Mouse (Mus musculus) MEL (cell line): ENCODE data around the gene Gm20695. TPM values are rescaled to one million over a fixed set of nuclear protein-coding genes. Genes with fewer than 3 reads are reported as not detected.

Experiments
- DNase-seq: peaks from one replicate; pipeline ENCODE4 v3.0.0; 2011; ENCODE audit warnings: low read depth, low spot score
- H3K27ac ChIP-seq: 2 replicates; pipeline ENCODE4 v1.5.1; 2012; ENCODE audit warnings: low read depth, mild to moderate bottlenecking, control low read depth, low read length, moderate library complexity; ENCODE audit not compliant: control insufficient read depth
- H3K27me3 ChIP-seq, 2 experiments: fragments of 150-350 bp in 1 of 2; sonication (generic) in 1 of 2; 2 replicates each; pipeline ENCODE4 v1.6.1; 2012; ENCODE audit warnings: low read length in 2 of 2, mild to moderate bottlenecking in 2 of 2, improper control_type of control experiment in 1 of 2, moderate library complexity in 1 of 2; ENCODE audit not compliant: insufficient read depth in 2 of 2, control insufficient read depth in 1 of 2
- H3K36me3 ChIP-seq, 2 experiments: 2 replicates each; pipeline ENCODE4 v1.6.1; 2012 to 2014; ENCODE audit warnings: low read length in 2 of 2, improper control_type of control experiment in 1 of 2, inconsistent platforms in 1 of 2, mild to moderate bottlenecking in 1 of 2; ENCODE audit not compliant: insufficient read depth in 2 of 2, control insufficient read depth in 1 of 2
- H3K4me1 ChIP-seq, 2 experiments: fragments of 150-350 bp in 1 of 2; sonication (generic) in 1 of 2; 2 replicates each; pipeline ENCODE4 v1.6.1; 2012; ENCODE audit warnings: low read length in 2 of 2, improper control_type of control experiment in 1 of 2, mild to moderate bottlenecking in 1 of 2; ENCODE audit not compliant: insufficient read depth in 2 of 2, control insufficient read depth in 1 of 2
- H3K4me3 ChIP-seq, 2 experiments: fragments of 150-350 bp in 1 of 2; sonication (generic) in 1 of 2; 2 replicates each; pipeline ENCODE4 v1.5.1; 2012; ENCODE audit warnings: low read depth in 2 of 2, low read length in 2 of 2, mild to moderate bottlenecking in 2 of 2, moderate library complexity in 2 of 2, control low read depth in 1 of 2, improper control_type of control experiment in 1 of 2; ENCODE audit not compliant: control insufficient read depth in 1 of 2, insufficient read depth in 1 of 2
- H3K79me2 ChIP-seq: 2 replicates; pipeline ENCODE4 v1.6.1; 2012; ENCODE audit warnings: mild to moderate bottlenecking, low read length, moderate library complexity; ENCODE audit not compliant: control insufficient read depth, poor library complexity, insufficient read depth
- H3K9ac ChIP-seq: 2 replicates; pipeline ENCODE4 v1.6.1; 2012; ENCODE audit warnings: low read depth, mild to moderate bottlenecking, control low read depth, low read length, moderate library complexity; ENCODE audit not compliant: control insufficient read depth, poor library complexity, severe bottlenecking
- H3K9me3 ChIP-seq: fragments of 150-350 bp; sonication (generic); replicated peaks from 2 replicates; pipeline ENCODE4 v1.6.1; 2012; ENCODE audit warnings: mild to moderate bottlenecking, low read length, improper control_type of control experiment, moderate library complexity; ENCODE audit not compliant: insufficient read depth
- BHLHE40 ChIP-seq: IDR thresholded peaks from 2 replicates; pipeline ENCODE4 v1.6.1; 2012; ENCODE audit warnings: low read depth, mild to moderate bottlenecking, inconsistent platforms, low read length, improper control_type of control experiment, borderline replicate concordance
- CHD1 ChIP-seq: IDR thresholded peaks from 2 replicates; pipeline ENCODE4 v1.6.1; 2012; ENCODE audit warnings: low read depth, mild to moderate bottlenecking, inconsistent platforms, low read length, improper control_type of control experiment
- CHD2 ChIP-seq: IDR thresholded peaks from 2 replicates; pipeline ENCODE4 v1.6.1; 2011; ENCODE audit warnings: low read length, improper control_type of control experiment
- CTCF ChIP-seq, 3 experiments: IDR thresholded peaks in 2 of 3; conservative IDR thresholded peaks in 1 of 3; 2 replicates each; pipeline ENCODE4 v1.5.1; 2011 to 2012; ENCODE audit warnings: low read length in 3 of 3, low read depth in 2 of 3, mild to moderate bottlenecking in 2 of 3, improper control_type of control experiment in 1 of 3, inconsistent platforms in 1 of 3, mixed read lengths in 1 of 3, moderate library complexity in 1 of 3; ENCODE audit not compliant: control insufficient read depth in 1 of 3, insufficient read depth in 1 of 3, poor library complexity in 1 of 3, severe bottlenecking in 1 of 3
- E2F4 ChIP-seq: IDR thresholded peaks from 2 replicates; pipeline ENCODE4 v1.6.1; 2011; ENCODE audit warnings: low read depth, low read length, improper control_type of control experiment, borderline replicate concordance
- ELF1 ChIP-seq: IDR thresholded peaks from 2 replicates; pipeline ENCODE4 v1.6.1; 2014; ENCODE audit warnings: low read depth, mild to moderate bottlenecking, inconsistent platforms, low read length, improper control_type of control experiment, moderate library complexity
- EP300 ChIP-seq, 2 experiments: IDR thresholded peaks; 2 replicates each; pipeline ENCODE4 v1.6.1; 2011; ENCODE audit warnings: improper control_type of control experiment in 2 of 2, low read length in 2 of 2, low read depth in 1 of 2, mild to moderate bottlenecking in 1 of 2
- GABPA ChIP-seq: IDR thresholded peaks from 2 replicates; pipeline ENCODE4 v1.6.1; 2012; ENCODE audit warnings: low read depth, mild to moderate bottlenecking, inconsistent platforms, low read length, improper control_type of control experiment, moderate library complexity
- GATA1 ChIP-seq: IDR thresholded peaks from 2 replicates; pipeline ENCODE4 v1.6.1; 2011; ENCODE audit warnings: low read depth, low read length, improper control_type of control experiment
- HCFC1 ChIP-seq: IDR thresholded peaks from 2 replicates; pipeline ENCODE4 v1.6.1; 2012; ENCODE audit warnings: low read depth, mild to moderate bottlenecking, inconsistent platforms, low read length, improper control_type of control experiment, moderate library complexity
- JUND ChIP-seq: IDR thresholded peaks from 2 replicates; pipeline ENCODE4 v1.6.1; 2011; ENCODE audit warnings: low read depth, mild to moderate bottlenecking, improper control_type of control experiment, low read length
- MAFK ChIP-seq: IDR thresholded peaks from 2 replicates; pipeline ENCODE4 v1.6.1; 2011; ENCODE audit warnings: low read depth, mild to moderate bottlenecking, low read length, improper control_type of control experiment, borderline replicate concordance
- MEF2A ChIP-seq: IDR thresholded peaks from 2 replicates; pipeline ENCODE4 v1.6.1; 2014; ENCODE audit warnings: low read depth, mild to moderate bottlenecking, inconsistent platforms, low read length, improper control_type of control experiment; ENCODE audit not compliant: poor library complexity, insufficient replicate concordance, severe bottlenecking; ENCODE audit errors: extremely low read depth
- MXI1 ChIP-seq: IDR thresholded peaks from 2 replicates; pipeline ENCODE4 v1.6.1; 2011; ENCODE audit warnings: mild to moderate bottlenecking, low read depth, low read length, improper control_type of control experiment
- MYC ChIP-seq: IDR thresholded peaks from 2 replicates; pipeline ENCODE4 v1.6.1; 2011; ENCODE audit warnings: low read depth, mild to moderate bottlenecking, low read length, improper control_type of control experiment, moderate library complexity
- NELFE ChIP-seq: IDR thresholded peaks from 2 replicates; pipeline ENCODE4 v1.6.1; 2011; ENCODE audit warnings: low read depth, low read length, improper control_type of control experiment
- NRF1 ChIP-seq: IDR thresholded peaks from 2 replicates; pipeline ENCODE4 v1.6.1; 2014; ENCODE audit warnings: low read depth, mild to moderate bottlenecking, inconsistent platforms, low read length, improper control_type of control experiment, moderate library complexity; ENCODE audit not compliant: poor library complexity, insufficient read depth, severe bottlenecking
- POLR2A ChIP-seq, 2 experiments: IDR thresholded peaks; 2 replicates each; pipeline ENCODE4 v1.6.1; 2011 to 2012; ENCODE audit warnings: low read length in 2 of 2, mild to moderate bottlenecking in 2 of 2, control low read depth in 1 of 2, improper control_type of control experiment in 1 of 2, low read depth in 1 of 2, moderate library complexity in 1 of 2; ENCODE audit not compliant: control insufficient read depth in 1 of 2, insufficient read depth in 1 of 2, poor library complexity in 1 of 2
- POLR2AphosphoS2 ChIP-seq: IDR thresholded peaks from 2 replicates; pipeline ENCODE4 v1.6.1; 2011; ENCODE audit warnings: low read length, improper control_type of control experiment
- POLR2AphosphoS5 ChIP-seq: IDR thresholded peaks from 2 replicates; pipeline ENCODE4 v1.6.1; 2012; ENCODE audit warnings: low read depth, borderline replicate concordance, mild to moderate bottlenecking, inconsistent platforms, low read length, moderate library complexity, mixed read lengths
- SMC3 ChIP-seq: IDR thresholded peaks from 2 replicates; pipeline ENCODE4 v1.6.1; 2011; ENCODE audit warnings: low read depth, low read length, improper control_type of control experiment
- TCF12 ChIP-seq: IDR thresholded peaks from 2 replicates; pipeline ENCODE4 v1.6.1; 2014; ENCODE audit warnings: low read depth, mild to moderate bottlenecking, inconsistent platforms, low read length, improper control_type of control experiment, moderate library complexity
- UBTF ChIP-seq: IDR thresholded peaks from 2 replicates; pipeline ENCODE4 v1.6.1; 2012; ENCODE audit warnings: low read depth, mild to moderate bottlenecking, inconsistent platforms, low read length, improper control_type of control experiment, moderate library complexity, borderline replicate concordance; ENCODE audit not compliant: insufficient read depth
- USF1 ChIP-seq: IDR thresholded peaks from 2 replicates; pipeline ENCODE4 v1.6.1; 2014; ENCODE audit warnings: low read depth, mild to moderate bottlenecking, inconsistent platforms, low read length, improper control_type of control experiment, moderate library complexity
- ZC3H11A ChIP-seq: IDR thresholded peaks from 2 replicates; pipeline ENCODE4 v1.6.1; 2012; ENCODE audit warnings: low read depth, mild to moderate bottlenecking, inconsistent platforms, low read length, improper control_type of control experiment
- ZMIZ1 ChIP-seq: IDR thresholded peaks from 2 replicates; pipeline ENCODE4 v1.6.1; 2012; ENCODE audit warnings: low read depth, mild to moderate bottlenecking, inconsistent platforms, low read length, improper control_type of control experiment, moderate library complexity
- ZNF384 ChIP-seq: IDR thresholded peaks from 2 replicates; pipeline ENCODE4 v1.6.1; 2012; ENCODE audit warnings: low read depth, mild to moderate bottlenecking, inconsistent platforms, low read length, improper control_type of control experiment
- polyA plus RNA-seq, 2 experiments: library from polyadenylated mRNA; stranded (reverse) in 1 of 2; unstranded in 1 of 2; fragments of >175 nt in 1 of 2; fragments of >200 nt in 1 of 2; gene quantifications; 2 replicates each; pipeline versions ENCODE4 v1.2.1 to v1.2.4; 2012; ENCODE audit warnings: low replicate concordance in 2 of 2, low read depth in 1 of 2; ENCODE audit not compliant: insufficient read length in 2 of 2, insufficient read depth in 1 of 2, missing spikeins in 1 of 2
- total RNA-seq: library from RNA; depleted of rRNA; stranded (reverse); fragments of 300-350 nt; gene quantifications from 2 replicates; pipeline ENCODE4 v1.2.3, GENCODE M21; 2012

Gene Gm20695
- total and polyA plus RNA-seq, 3 experiments = 0.62 TPM; not detected in 2

DNA sequence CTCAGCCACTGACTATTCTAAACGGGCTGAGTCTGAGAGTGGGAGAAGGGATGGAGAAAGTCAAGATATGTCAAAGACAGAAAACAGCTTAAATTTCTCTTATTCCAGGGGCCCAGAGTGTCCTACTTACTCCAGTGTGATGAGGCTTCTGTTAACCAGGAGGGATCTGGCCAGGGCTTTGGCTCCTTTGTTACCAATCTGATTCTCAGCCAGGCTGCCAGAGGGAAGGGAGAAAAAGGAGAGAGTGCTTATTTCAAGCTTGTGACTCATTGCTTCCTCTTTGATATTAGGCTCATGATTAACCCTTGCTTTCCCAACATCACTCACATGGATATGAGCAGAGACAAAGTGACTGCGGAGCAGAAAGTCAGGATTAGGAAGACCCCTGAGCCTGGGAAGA, 74.8 kb downstream of the Gm20695 start:
- Histone ChIP-seq H3K4me3 (no peak overlapping the region), H3K36me3 (no peaks in the 10 kb centered on the region; a peak in 1 of 4 replicates), H3K27ac (no peak overlapping the region), H3K9me3 (no peaks in the 10 kb centered on the region), H3K79me2 (no peaks in the 10 kb centered on the region), H3K27me3 (no peaks in the 10 kb centered on the region), H3K4me1 (0 out of 4 replicates have a peak, but pooled peaks cover 0 to 3% of the 10 kb centered on the region in 2 experiments)
- DNase-seq = peak; percentile 47
- no peak for TF ChIP-seq CTCF (IDR thresholded peaks at IDR 0.05 in 2 of 3, conservative IDR thresholded peaks at IDR 0.05 in 1 of 3; ENCODE audit: control insufficient read depth in 1 of 3, insufficient read depth in 1 of 3, low read depth in 2 of 3, low read length in 3 of 3, poor library complexity in 1 of 3, severe bottlenecking in 1 of 3)
- TF ChIP-seq JUND = 0 out of 2 replicates have a peak, but pooled peaks have one; percentile 34
- TF ChIP-seq, all 39 proteins: peak for 1
- H3K9ac ChIP-seq = no peak overlapping the region

DNA sequence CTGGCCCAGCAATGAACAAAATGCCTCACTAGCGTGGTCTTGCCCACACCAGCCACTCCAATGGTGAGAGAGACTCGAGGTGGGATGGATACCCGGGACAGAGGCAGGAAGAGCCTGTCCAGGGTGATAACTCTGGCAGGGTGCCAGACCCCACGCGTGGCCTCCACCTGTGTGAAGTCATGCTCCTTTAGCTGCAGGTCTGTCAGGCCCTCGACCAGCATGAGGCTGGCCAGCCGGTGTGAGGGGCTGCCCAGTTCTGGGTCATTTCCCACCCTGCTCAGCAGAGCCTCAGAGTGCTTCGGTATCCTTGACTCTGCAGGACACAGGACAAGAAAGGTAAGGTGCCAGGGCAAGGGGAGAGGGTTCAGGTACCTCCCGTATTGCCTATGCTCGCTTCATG, 80.5 kb downstream of the Gm20695 start:
- Histone ChIP-seq H3K27me3 (no peaks in the 10 kb centered on the region), H3K79me2 (no peaks in the 10 kb centered on the region), H3K4me1 (no peaks in the 10 kb centered on the region), H3K9ac (no peak overlapping the region), H3K27ac (no peak overlapping the region), H3K36me3 (no peaks in the 10 kb centered on the region), H3K4me3 (no peak overlapping the region), H3K9me3 (no peaks in the 10 kb centered on the region)
- TF ChIP-seq MAFK (no peak), ZNF384 (no peak), POLR2AphosphoS5 (no peak), POLR2A (IDR thresholded peaks at IDR 0.05; ENCODE audit: control insufficient read depth in 1 of 2, insufficient read depth in 1 of 2, low read depth in 1 of 2, low read length in 2 of 2, poor library complexity in 1 of 2) (no peak), USF1 (no peak), MXI1 (no peak), NELFE (no peak), POLR2AphosphoS2 (no peak), E2F4 (no peak), ELF1 (no peak), GABPA (no peak), GATA1 (no peak)
- no peak for DNase-seq

DNA sequence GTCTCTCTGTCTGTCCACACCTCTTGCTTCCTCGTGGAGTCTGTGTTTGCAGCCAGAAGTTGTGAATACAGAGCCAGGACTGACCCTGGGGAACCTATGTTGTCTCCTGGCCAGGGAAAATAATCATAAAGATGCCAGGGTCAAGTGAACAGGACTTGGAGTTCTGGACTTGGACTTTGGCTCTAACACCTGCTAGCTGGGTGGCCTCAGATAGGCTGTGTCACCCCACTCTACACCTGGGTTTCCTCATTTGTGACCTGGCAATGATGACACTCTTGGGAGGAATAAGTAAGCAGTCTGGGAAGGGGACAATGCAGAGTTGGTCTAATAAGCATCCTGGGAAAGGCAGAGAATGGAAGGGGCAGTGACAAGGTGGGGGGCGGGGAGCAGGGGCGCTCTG, 81.1 kb downstream of the Gm20695 start:
- H3K4me1 ChIP-seq = no peaks in the 10 kb centered on the region
- H3K27me3 ChIP-seq = no peaks in the 10 kb centered on the region
- H3K4me3 ChIP-seq = no peak overlapping the region
- H3K27ac ChIP-seq = no peak overlapping the region
- H3K9me3 ChIP-seq = no peaks in the 10 kb centered on the region
- H3K9ac ChIP-seq = no peak overlapping the region
- no peak for DNase-seq
- H3K79me2 ChIP-seq = no peaks in the 10 kb centered on the region
- no peaks in the 10 kb centered on the region for H3K36me3 ChIP-seq
- TF ChIP-seq GATA1 = no peak
- no peak for TF ChIP-seq BHLHE40
- no peak for TF ChIP-seq HCFC1
- no peak for TF ChIP-seq TCF12
- no peak for TF ChIP-seq MYC
- no peak for TF ChIP-seq ZC3H11A
- TF ChIP-seq CHD2 = no peak
- no peak for TF ChIP-seq MEF2A
- TF ChIP-seq ELF1 = no peak
- no peak for TF ChIP-seq CHD1
- no peak for TF ChIP-seq UBTF
- TF ChIP-seq POLR2AphosphoS5 = no peak
- no peak for TF ChIP-seq ZMIZ1
- TF ChIP-seq EP300 (IDR thresholded peaks at IDR 0.05; ENCODE audit: low read depth in 1 of 2, low read length in 2 of 2) = no peak
- no peak for TF ChIP-seq SMC3
- TF ChIP-seq NRF1 = no peak
- TF ChIP-seq, all 39 proteins: peak for 0
